Mouse (Mus musculus): Measurements from ENCODE around the gene Stk38l.
"Not testable (repeated sequence)": the region's sequence is repeated elsewhere in the genome, so short reads cannot be mapped to it uniquely, and the experiment has no call there.

DNA sequence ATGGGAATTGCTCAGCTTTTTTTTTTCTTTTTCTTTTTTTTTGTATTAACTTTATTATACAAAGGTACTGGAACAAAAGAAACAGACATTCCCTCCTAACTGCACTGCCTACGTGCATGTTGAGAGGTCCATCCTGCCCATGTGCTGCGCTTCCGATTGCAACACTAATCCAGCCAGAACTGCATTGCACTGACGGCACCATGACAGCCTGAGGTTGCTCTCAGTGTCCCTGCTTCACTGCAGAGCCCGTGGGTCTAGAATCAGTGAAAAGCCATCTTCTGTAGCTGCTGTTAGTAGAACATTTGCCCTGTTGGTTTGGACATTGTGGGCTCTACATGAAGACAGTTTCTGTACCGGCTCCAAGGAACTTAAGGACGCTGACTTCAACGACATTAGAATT, 51.1 kb downstream of the Stk38l start:
- not testable (repeated sequence) for TF ChIP-seq GATA1 (IDR thresholded peaks at IDR 0.05; ENCODE audit: borderline replicate concordance, low read length); FLI1 (IDR thresholded peaks at IDR 0.05; ENCODE audit: low read length)
